ENCODE assay signal across 9 mouse cellular contexts in the genomic region with DNA sequence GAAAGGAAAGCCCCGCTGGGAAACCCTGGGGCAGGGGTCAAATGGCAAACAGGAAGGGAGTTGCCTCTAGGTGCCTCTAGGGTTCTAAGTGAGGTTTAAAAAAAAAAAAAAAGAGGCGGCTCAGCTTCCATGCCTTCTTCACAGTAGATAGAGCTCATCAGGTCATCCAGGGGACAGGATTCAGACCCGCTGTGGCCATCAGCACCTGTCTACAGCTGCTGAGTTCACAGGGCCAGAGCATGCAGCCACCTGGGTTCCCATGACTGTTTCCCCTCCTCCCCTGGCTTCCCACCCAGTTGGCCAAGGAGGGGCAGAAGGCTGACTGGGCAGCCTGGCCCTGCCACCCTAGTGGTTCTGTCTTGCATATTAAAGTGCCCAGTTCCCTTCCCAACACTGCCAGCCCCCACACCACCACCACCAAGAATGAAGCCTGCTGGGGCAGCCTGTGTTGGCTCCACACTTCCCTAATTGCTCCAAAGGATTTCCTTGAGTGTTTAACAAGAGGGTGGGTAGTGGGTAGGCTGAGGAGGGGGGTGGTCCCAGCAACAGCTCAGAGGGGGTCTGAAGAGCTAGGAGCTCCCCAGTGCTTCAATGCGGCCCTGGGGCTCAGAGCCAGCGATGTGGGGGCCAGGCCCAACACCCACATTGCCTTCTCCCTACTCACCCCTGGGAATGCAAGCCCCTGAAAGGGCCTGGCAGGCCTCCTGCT. TPM values are rescaled to one million over a fixed set of nuclear protein-coding genes. Genes with fewer than 3 reads are reported as not detected.
A peak's percentile ranks its signal among the peaks of the same experiment; 100 is the strongest.
DNase-seq lines count a peak whose midpoint lies in the region; ATAC-seq lines count a peak whose summit lies in the region.
"Had no signal": no experiment of that assay in that cellular context is flagged by ENCODE, and none has a peak within 500 bp of the region (broad histone marks: within the 10 kb centered on the region; RNA-seq: fewer than 3 reads in every experiment).

No protein-coding gene starts in this region.

- no peak overlapping the region for H3K4me3 ChIP-seq in forebrain, embryonic 16.5 days (replicated peaks; ENCODE audit: low read length)
- H3K4me3 ChIP-seq in midbrain, embryonic 15.5 days, result no peak overlapping the region
- H3K4me3 ChIP-seq: embryonic facial prominence, embryonic 13.5 days had no signal

- no peaks in the 10 kb centered on the region for H3K9me3 ChIP-seq in forebrain, embryonic 16.5 days (ENCODE audit: control insufficient read depth, low read length)
- no peaks in the 10 kb centered on the region for H3K9me3 ChIP-seq in midbrain, embryonic 15.5 days
- H3K9me3 ChIP-seq: embryonic facial prominence, embryonic 13.5 days had no signal

- 64% methylated on average over 5 of the region's 5 CpGs for WGBS in forebrain, embryonic 16.5 days
- WGBS in midbrain, embryonic 15.5 days, result 52% methylated on average over 5 of the region's 5 CpGs

- H3K4me1 ChIP-seq in forebrain, embryonic 16.5 days (replicated peaks; ENCODE audit: control insufficient read depth, insufficient read depth, low read length), result peaks cover 15% of the 10 kb centered on the region
- H3K4me1 ChIP-seq in midbrain, embryonic 15.5 days, result peaks cover 20% of the 10 kb centered on the region

- H3K36me3 ChIP-seq in forebrain, embryonic 16.5 days (ENCODE audit: control insufficient read depth, insufficient read depth), result no peaks in the 10 kb centered on the region
- H3K36me3 ChIP-seq in midbrain, embryonic 15.5 days (replicated peaks), result no peaks in the 10 kb centered on the region
- H3K36me3 ChIP-seq: embryonic facial prominence, embryonic 13.5 days had no signal

- no peak overlapping the region for H3K4me2 ChIP-seq in forebrain, embryonic 16.5 days (ENCODE audit: low read length)
- no peak overlapping the region for H3K4me2 ChIP-seq in midbrain, embryonic 15.5 days
- H3K4me2 ChIP-seq: embryonic facial prominence, embryonic 13.5 days had no signal

- H3K9ac ChIP-seq in forebrain, embryonic 16.5 days (replicated peaks; ENCODE audit: low read depth, low read length), result no peak overlapping the region
- H3K9ac ChIP-seq in midbrain, embryonic 15.5 days, result no peak overlapping the region
- H3K9ac ChIP-seq: embryonic facial prominence, embryonic 13.5 days had no signal

- peak; percentile 14 for DNase-seq in cerebellum, adult 9-11 months
- DNase-seq in cerebellum, postnatal 4 days (ENCODE audit: low spot score in 2 of 2), result no peak
- peak; percentile 43 for DNase-seq in layer of hippocampus, adult 11-12 months (ENCODE audit: low spot score)
- DNase-seq in layer of hippocampus, postnatal 25 days (ENCODE audit: extremely low spot score in 1 of 2, low spot score in 1 of 2), result no peak
- DNase-seq in thymus, postnatal 36 days, result no peak
- no peak for DNase-seq in kidney, postnatal 10 days

- ATAC-seq in forebrain, embryonic 16.5 days, result peak; percentile 91
- ATAC-seq in midbrain, embryonic 15.5 days (replicated peaks), result peak; percentile 81

- H3K27ac ChIP-seq in forebrain, embryonic 16.5 days (ENCODE audit: low read length), result no peak overlapping the region
- H3K27ac ChIP-seq in midbrain, embryonic 15.5 days, result 0 out of 2 replicates have a peak overlapping the region, but pooled peaks have one; percentile 16
- H3K27ac ChIP-seq: embryonic facial prominence, embryonic 13.5 days had no signal

- no peaks in the 10 kb centered on the region for H3K27me3 ChIP-seq in forebrain, embryonic 16.5 days (replicated peaks; ENCODE audit: control insufficient read depth, insufficient read depth, low read length)
- H3K27me3 ChIP-seq in midbrain, embryonic 15.5 days (replicated peaks), result no peaks in the 10 kb centered on the region
- H3K27me3 ChIP-seq: embryonic facial prominence, embryonic 13.5 days had no signal

RNA-seq across cellular contexts. Expression of gene Sorcs2, which starts 38.2 kb away (rescaled TPM):
- total RNA-seq in layer of hippocampus, postnatal 25 days (2021), result 10 to 100 TPM; 52.4 to 53.8 TPM
- 5.5 and 7.0 TPM in 2 replicates for polyA plus RNA-seq in forebrain, embryonic 16.5 days (2015; fragmentation: Nextera tagmentation; extraction: Ambion mirVana)
- 21.9 and 22.0 TPM in 2 replicates for polyA plus RNA-seq in midbrain, embryonic 15.5 days (2015; fragmentation: Nextera tagmentation; extraction: Ambion mirVana)

Comparison
In these comparisons a context has a peak if more than half of its experiments do, and no peak if none do; other contexts are left out.
1. DNase-seq: peak in cerebellum, adult 9-11 months (single experiment) and layer of hippocampus, adult 11-12 months (single experiment); none in cerebellum, postnatal 4 days (0 of 2), layer of hippocampus, postnatal 25 days (0 of 2), thymus, postnatal 36 days (0 of 2) and kidney, postnatal 10 days (single experiment).